Mouse (Mus musculus): ENCODE results near the gene Rorb.

Gene Rorb

DNA sequence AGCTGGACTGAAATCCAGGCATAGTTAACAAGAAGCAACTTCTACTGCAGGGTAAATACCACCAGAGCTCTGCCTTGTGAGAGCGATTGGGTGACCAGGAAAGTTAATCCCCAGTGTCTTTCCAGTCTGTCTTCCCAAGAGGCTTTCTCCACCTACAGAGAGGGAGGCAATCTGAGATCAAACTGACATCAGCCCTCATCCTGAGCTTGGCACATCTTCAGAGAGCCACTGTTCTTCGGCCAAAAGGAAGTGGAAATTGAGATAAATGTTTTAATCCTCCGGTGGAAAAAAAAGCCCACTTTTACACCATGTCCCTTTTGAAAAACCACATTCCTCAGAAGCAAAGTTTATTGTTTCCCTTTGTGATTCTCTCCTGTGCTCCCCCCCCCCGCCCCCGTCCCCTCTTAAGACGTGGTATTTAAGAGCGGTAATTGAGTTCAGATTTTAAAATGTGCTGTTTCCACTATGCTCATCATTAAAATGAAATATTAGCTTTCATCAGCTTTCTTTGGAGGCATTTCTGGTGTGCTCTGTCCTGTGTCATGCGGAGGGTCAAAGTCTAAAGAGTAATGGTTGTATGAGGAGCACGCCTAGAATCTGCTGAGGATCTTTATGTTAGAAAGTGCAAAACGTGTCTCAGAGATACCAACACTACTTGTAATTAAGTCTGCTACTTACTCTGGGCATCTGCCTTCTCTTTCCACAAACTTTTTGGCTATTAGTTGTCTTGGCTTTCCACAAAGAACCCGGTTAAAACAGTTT lies 223.2 kb downstream of the Rorb start:
- DNase-seq, result no peak

DNA sequence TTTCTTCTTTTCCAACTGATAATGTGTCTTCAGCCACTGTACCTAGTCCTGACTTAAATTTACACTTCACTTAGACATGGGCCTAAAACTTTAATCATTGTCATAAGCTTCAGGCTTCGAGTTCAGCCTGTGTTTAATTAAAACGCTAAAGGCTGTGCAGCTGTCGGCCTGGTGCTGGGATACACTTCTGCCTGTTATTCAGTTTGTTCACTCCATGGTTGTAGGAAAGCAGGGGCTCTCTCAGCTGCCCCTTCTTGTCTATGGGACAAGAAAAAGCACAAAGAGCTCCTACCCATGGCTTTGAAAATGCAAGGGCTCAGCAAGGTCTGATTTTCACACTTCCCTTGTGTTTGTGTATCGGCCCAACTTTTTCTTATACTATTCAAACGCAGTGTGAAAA lies 229.8 kb downstream of the Rorb start:
- DNase-seq, result no peak
